Mouse (Mus musculus) midbrain, embryonic 12.5 days (tissue): ENCODE measurements around the gene Trib2. TPM values are rescaled to one million over a fixed set of nuclear protein-coding genes. Genes with fewer than 3 reads are reported as not detected.

Source experiments
- ATAC-seq: fragments of 200-750 bp; cut with Nextera tagmentation; 2 replicates; pipeline ENCODE4 v1.8.0; 2017; ENCODE audit warnings: low read depth, moderate TSS enrichment, moderate library complexity; ENCODE audit not compliant: low FRiP score
- H3K27ac ChIP-seq: fragments of 300-500 bp; sonication (generic); replicated peaks from 2 replicates; pipeline ENCODE4 v1.5.1; 2016; ENCODE audit warnings: mild to moderate bottlenecking
- H3K27me3 ChIP-seq: fragments of 300-500 bp; sonication (generic); 2 replicates; pipeline ENCODE4 v1.6.1; 2016; ENCODE audit warnings: mild to moderate bottlenecking
- H3K36me3 ChIP-seq: fragments of 300-500 bp; sonication (generic); 2 replicates; pipeline ENCODE4 v1.6.1; 2016
- H3K4me1 ChIP-seq: fragments of 300-500 bp; sonication (generic); 2 replicates; pipeline ENCODE4 v1.6.1; 2016
- H3K4me2 ChIP-seq: fragments of 300-500 bp; sonication (generic); replicated peaks from 2 replicates; pipeline ENCODE4 v1.6.1; 2016; ENCODE audit warnings: mild to moderate bottlenecking, moderate library complexity
- H3K4me3 ChIP-seq: fragments of 300-500 bp; sonication (generic); 2 replicates; pipeline ENCODE4 v1.5.1; 2016; ENCODE audit warnings: mild to moderate bottlenecking
- H3K9ac ChIP-seq: fragments of 300-500 bp; sonication (generic); replicated peaks from 2 replicates; pipeline ENCODE4 v1.6.1; 2016; ENCODE audit warnings: mild to moderate bottlenecking, moderate library complexity
- H3K9me3 ChIP-seq: fragments of 300-500 bp; sonication (generic); 2 replicates; pipeline ENCODE4 v1.6.1; 2016; ENCODE audit warnings: mild to moderate bottlenecking
- WGBS: fragments of 180-500 bp; shearing (Covaris S2); methylation state at CpG from one replicate; pipeline ENCODE4 v1.1.7; 2016; 5-methylcytosine and 5-hydroxymethylcytosine counted together
- microRNA-seq: library from miRNA; unstranded; fragments of <30 nt; microRNA quantifications from one replicate; pipeline ENCODE4, GENCODE M21; 2017
- polyA plus RNA-seq: library from polyadenylated mRNA; unstranded; fragments of >200 nt; fragmentation: Nextera tagmentation; extraction: Ambion mirVana; gene quantifications from 2 replicates; pipeline ENCODE4 v1.2.1, GENCODE M21; 2016

Gene Trib2
- polyA plus RNA-seq, 1 experiment from 2014 or later = 89.7 TPM

GRCm38 (mm10) chr12:15758866-15759265 is 57.9 kb downstream of the Trib2 start:
- 46% methylated on average over 2 of the region's 2 CpGs for WGBS
- H3K4me3 ChIP-seq = no peak overlapping the region
- H3K27ac ChIP-seq = no peak overlapping the region
- no peak for ATAC-seq
- H3K4me2 ChIP-seq = no peak overlapping the region
- no peak overlapping the region for H3K9ac ChIP-seq
- no peaks in the 10 kb centered on the region for H3K4me1 ChIP-seq
- no peaks in the 10 kb centered on the region for H3K9me3 ChIP-seq
- H3K36me3 ChIP-seq = no peaks in the 10 kb centered on the region
- H3K27me3 ChIP-seq = no peaks in the 10 kb centered on the region

DNA sequence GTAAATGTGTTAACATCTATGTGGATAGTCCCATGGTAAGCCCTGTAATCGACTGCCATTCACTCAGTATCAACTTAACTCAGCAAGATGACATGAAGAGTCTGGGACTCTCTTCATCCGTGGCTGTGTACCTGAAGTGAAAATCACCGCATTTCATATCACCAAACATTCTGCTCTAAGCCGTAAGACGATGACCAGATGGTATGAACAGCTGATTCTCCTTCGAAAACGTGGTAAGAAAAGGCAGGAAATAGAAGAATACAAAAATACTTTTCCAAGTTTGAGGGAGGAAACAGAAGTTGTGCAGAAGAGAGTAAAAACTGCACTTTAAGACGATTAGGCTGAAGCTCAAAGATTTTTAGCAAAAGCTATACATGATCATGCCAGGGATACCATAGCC is 59.4 kb downstream of the Trib2 start:
- Histone ChIP-seq H3K9me3 (no peaks in the 10 kb centered on the region), H3K9ac (no peak overlapping the region), H3K36me3 (no peaks in the 10 kb centered on the region), H3K27me3 (no peaks in the 10 kb centered on the region), H3K4me3 (no peak overlapping the region), H3K4me2 (no peak overlapping the region), H3K27ac (no peak overlapping the region), H3K4me1 (no peaks in the 10 kb centered on the region)
- 89% methylated on average over 8 of the region's 8 CpGs for WGBS
- ATAC-seq = no peak

GRCm38 (mm10) chr12:15755030-15755690 is 61.6 kb downstream of the Trib2 start:
- Histone ChIP-seq H3K27me3 (no peaks in the 10 kb centered on the region), H3K9ac (no peak overlapping the region), H3K27ac (no peak overlapping the region), H3K9me3 (no peaks in the 10 kb centered on the region), H3K36me3 (no peaks in the 10 kb centered on the region), H3K4me3 (no peak overlapping the region), H3K4me1 (no peaks in the 10 kb centered on the region), H3K4me2 (no peak overlapping the region)
- no peak for ATAC-seq
- WGBS = 86% methylated on average over 2 of the region's 2 CpGs

DNA sequence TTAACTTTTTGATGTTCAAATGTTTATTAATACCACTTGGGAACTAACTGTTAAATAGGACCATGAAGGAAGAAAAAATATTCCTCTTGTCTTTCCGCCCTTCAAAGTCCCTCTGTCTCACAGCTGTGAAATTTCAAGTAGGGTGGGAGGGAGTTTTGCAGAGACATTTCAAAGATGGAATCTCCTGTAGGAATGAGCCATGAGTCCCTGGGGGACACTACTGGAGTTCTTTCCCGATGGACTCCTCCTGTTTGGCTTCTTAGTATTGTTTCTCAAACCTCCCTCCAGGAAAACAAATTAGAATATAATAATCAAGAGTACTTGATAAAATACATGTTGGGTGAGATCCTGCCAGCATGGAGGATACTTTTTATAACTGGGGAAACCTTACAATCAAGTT is 62.1 kb downstream of the Trib2 start:
- WGBS = 79% methylated on average over 2 of the region's 2 CpGs
- Histone ChIP-seq H3K27me3 (no peaks in the 10 kb centered on the region), H3K36me3 (no peaks in the 10 kb centered on the region), H3K4me2 (no peak overlapping the region), H3K4me3 (no peak overlapping the region), H3K9ac (no peak overlapping the region), H3K27ac (no peak overlapping the region), H3K4me1 (no peaks in the 10 kb centered on the region), H3K9me3 (no peaks in the 10 kb centered on the region)
- no peak for ATAC-seq

DNA sequence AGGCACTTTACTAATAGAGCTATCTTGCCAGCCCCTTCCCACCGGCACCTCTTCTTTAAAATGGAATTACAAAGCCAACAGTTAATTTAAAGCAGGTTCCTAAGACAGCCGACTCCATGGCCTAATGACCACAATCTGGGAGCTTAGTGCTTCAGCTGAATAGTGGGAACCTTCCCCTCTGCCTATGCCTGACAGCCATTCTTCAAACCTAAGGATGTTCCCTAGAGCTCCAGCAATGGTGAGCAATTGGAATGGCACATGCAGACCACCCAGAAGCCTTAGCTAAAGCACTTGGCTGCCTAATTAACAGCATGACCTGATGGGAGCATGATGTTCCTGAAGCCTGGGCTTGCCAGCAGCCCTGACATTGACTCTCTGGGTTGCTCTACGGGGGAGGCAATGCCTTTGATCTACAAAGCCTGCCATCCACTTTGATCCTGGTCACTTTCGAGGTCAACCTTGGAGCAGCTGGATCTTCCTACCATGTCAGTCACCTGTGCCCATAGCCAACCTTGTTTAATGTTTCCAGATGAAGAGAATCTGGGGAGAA is 67.0 kb downstream of the Trib2 start:
- no peak overlapping the region for H3K27ac ChIP-seq
- H3K4me1 ChIP-seq = no peaks in the 10 kb centered on the region
- no peak for ATAC-seq
- H3K9ac ChIP-seq = no peak overlapping the region
- WGBS = 37% methylated on average over 4 of the region's 4 CpGs
- H3K36me3 ChIP-seq = no peaks in the 10 kb centered on the region
- H3K9me3 ChIP-seq = no peaks in the 10 kb centered on the region
- no peak overlapping the region for H3K4me2 ChIP-seq
- H3K27me3 ChIP-seq = no peaks in the 10 kb centered on the region
- H3K4me3 ChIP-seq = no peak overlapping the region

DNA sequence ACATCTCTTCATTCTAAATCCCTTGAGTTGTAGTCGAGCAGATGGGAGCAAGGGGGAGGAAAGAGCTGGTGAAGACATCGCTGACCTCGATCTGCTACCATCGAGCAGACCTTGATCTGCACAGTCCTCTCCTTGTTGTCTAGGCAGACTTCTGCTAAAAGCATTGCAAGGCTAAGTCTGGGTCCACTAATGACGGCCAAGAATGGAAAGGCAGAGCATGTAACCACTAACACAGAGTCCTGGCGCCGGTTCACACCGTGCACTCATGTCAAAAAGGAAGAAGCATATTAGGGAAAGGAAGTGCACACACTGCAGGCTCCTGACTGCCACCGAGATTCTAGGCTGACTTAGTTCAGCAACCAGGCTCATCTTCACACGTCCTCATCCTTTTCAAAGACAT is 71.0 kb downstream of the Trib2 start:
- Histone ChIP-seq H3K4me3 (no peak overlapping the region), H3K9ac (no peak overlapping the region), H3K36me3 (no peaks in the 10 kb centered on the region), H3K9me3 (no peaks in the 10 kb centered on the region), H3K4me1 (no peaks in the 10 kb centered on the region), H3K27me3 (no peaks in the 10 kb centered on the region), H3K27ac (no peak overlapping the region), H3K4me2 (no peak overlapping the region)
- 79% methylated on average over 10 of the region's 10 CpGs for WGBS
- ATAC-seq = no peak

Small RNA genes within 50 kb of the gene (microRNA-seq; reads per million reads assigned to microRNA genes)
- not detected for gene Mir6387
